Mouse (Mus musculus) stomach, embryonic 16.5 days (tissue): ENCODE measurements at regions not wholly inside any gene's neighbourhood (a gene's known extent, or its start where the extent isn't known, plus 50 kb on each side); places are given as distances from the start of the nearest gene placed in this dataset.

Experiments
- ATAC-seq: fragments of 200-750 bp; cut with Nextera tagmentation; 2 replicates; pipeline ENCODE4 v1.8.0; 2017; ENCODE audit warnings: moderate number of reproducible peaks, moderate TSS enrichment; ENCODE audit not compliant: insufficient read depth, low FRiP score
- H3K27ac ChIP-seq: fragments of 300-500 bp; sonication (generic); 2 replicates; pipeline ENCODE4 v1.5.1; 2014; ENCODE audit warnings: low read length
- H3K27me3 ChIP-seq: fragments of 300-500 bp; sonication (generic); 2 replicates; pipeline ENCODE4 v1.6.1; 2014; ENCODE audit warnings: low read length, control low read depth, mixed read lengths; ENCODE audit not compliant: control insufficient read depth, insufficient read depth
- H3K36me3 ChIP-seq: fragments of 300-500 bp; sonication (generic); 2 replicates; pipeline ENCODE4 v1.6.1; 2014; ENCODE audit warnings: low read length; ENCODE audit not compliant: control insufficient read depth, insufficient read depth
- H3K4me1 ChIP-seq: fragments of 300-500 bp; sonication (generic); 2 replicates; pipeline ENCODE4 v1.6.1; 2014; ENCODE audit warnings: low read length, control low read depth, mixed read lengths; ENCODE audit not compliant: control insufficient read depth, insufficient read depth
- H3K4me2 ChIP-seq: fragments of 300-500 bp; sonication (generic); 2 replicates; pipeline ENCODE4 v1.6.1; 2014; ENCODE audit warnings: low read depth, low read length, mixed read lengths
- H3K4me3 ChIP-seq: fragments of 300-500 bp; sonication (generic); replicated peaks from 2 replicates; pipeline ENCODE4 v1.5.1; 2014; ENCODE audit warnings: mild to moderate bottlenecking, low read length
- H3K9ac ChIP-seq: fragments of 300-500 bp; sonication (generic); 2 replicates; pipeline ENCODE4 v1.6.1; 2014; ENCODE audit warnings: low read length
- H3K9me3 ChIP-seq: fragments of 300-500 bp; sonication (generic); replicated peaks from 2 replicates; pipeline ENCODE4 v1.6.1; 2016; ENCODE audit warnings: low read length, control low read depth; ENCODE audit not compliant: control insufficient read depth
- WGBS: fragments of 180-500 bp; shearing (Covaris S2); extraction: QIAGEN DNeasy Blood & Tissue Kit; methylation state at CpG from one replicate; pipeline ENCODE4 v1.1.7; 2014; 5-methylcytosine and 5-hydroxymethylcytosine counted together

DNA sequence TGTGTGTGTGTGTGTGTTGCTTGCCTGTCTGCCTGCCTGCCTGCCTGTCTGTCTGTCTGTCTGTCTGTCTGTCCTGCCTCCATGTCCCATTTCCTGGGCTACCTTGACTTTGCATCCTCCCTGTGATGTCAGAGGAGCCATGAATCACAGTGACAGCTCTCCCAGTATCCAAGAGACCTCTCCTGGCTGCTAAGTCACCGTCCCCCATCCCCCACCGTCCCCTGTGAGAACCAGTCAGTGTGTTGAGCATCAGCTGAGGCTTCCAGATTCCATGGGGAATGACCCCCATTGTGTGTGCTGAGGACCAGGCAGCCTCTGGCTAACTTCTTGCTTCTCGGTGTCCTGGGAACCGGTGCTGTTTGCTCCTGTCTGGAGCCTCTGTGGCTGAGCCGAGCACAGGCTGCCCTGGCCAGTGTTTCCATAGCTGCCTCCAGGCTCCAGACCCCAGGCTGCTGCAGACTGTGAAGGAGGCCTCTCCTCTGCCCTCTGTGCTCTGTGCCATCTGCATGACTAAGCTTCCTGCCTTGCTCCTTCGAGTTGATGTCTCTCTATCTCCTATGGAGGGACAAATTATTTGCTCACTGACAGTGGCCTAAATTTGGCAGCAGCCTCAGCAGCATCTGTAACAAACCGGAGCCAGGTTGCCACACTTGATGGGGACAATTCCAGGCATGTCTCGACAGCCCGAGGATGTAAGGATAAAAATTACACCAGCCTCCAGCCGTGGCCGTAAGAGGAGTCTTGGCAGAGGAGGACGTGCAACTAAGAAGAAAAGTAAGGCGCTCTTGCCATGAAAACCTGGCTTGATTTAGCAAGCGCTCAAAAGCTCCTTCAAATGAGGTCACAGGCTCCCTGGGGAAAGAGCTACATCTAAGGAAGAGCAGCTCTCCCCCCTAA is 230.7 kb downstream of the Prex1 start:
- Histone ChIP-seq H3K27me3 (no peaks in the 10 kb centered on the region), H3K4me1 (peaks cover 26% of the 10 kb centered on the region), H3K9me3 (no peaks in the 10 kb centered on the region), H3K27ac (peak overlapping the region; percentile 58; the same call in 1 of the 2 replicates), H3K4me3 (no peak overlapping the region), H3K36me3 (no peaks in the 10 kb centered on the region), H3K9ac (no peak overlapping the region), H3K4me2 (no peak overlapping the region)
- WGBS, result 50% methylated on average over 14 of the region's 14 CpGs
- ATAC-seq, result no peak

DNA sequence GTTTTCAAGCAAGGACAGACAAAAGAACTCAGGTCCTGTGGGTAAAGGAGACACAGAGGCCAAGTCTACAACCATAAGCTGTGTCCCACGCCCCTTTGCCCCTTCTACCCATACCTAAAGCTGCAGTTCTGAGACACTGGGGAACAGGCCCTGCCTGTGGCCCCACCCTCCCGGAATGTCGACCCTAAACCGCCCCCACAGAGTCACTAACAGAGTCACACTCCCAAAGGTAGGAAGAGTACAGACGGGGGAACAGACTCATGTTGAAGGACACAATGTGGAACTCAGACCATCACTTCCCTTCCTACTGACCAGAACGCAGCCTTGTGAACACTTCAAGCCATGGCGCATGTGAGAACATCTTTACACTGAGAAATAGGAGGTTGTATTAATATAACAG is 231.9 kb downstream of the Prex1 start:
- H3K27ac ChIP-seq, result no peak overlapping the region
- no peaks in the 10 kb centered on the region for H3K27me3 ChIP-seq
- H3K9ac ChIP-seq, result no peak overlapping the region
- 80% methylated on average over 7 of the region's 7 CpGs for WGBS
- no peak for ATAC-seq
- no peak overlapping the region for H3K4me2 ChIP-seq
- H3K4me1 ChIP-seq, result peaks cover 21% of the 10 kb centered on the region
- H3K9me3 ChIP-seq, result no peaks in the 10 kb centered on the region
- H3K4me3 ChIP-seq, result no peak overlapping the region
- no peaks in the 10 kb centered on the region for H3K36me3 ChIP-seq

GRCm38 (mm10) chr2:166481362-166481761 is 232.3 kb downstream of the Prex1 start:
- no peaks in the 10 kb centered on the region for H3K9me3 ChIP-seq
- no peak overlapping the region for H3K27ac ChIP-seq
- no peak for ATAC-seq
- H3K9ac ChIP-seq, result no peak overlapping the region
- H3K4me3 ChIP-seq, result no peak overlapping the region
- no peaks in the 10 kb centered on the region for H3K27me3 ChIP-seq
- no peaks in the 10 kb centered on the region for H3K36me3 ChIP-seq
- 85% methylated on average over 6 of the region's 6 CpGs for WGBS
- H3K4me1 ChIP-seq, result peaks cover 21% of the 10 kb centered on the region
- H3K4me2 ChIP-seq, result no peak overlapping the region

GRCm38 (mm10) chr2:166480883-166481282 is 232.7 kb downstream of the Prex1 start:
- 81% methylated on average over 5 of the region's 5 CpGs for WGBS
- H3K27me3 ChIP-seq, result no peaks in the 10 kb centered on the region
- no peak overlapping the region for H3K9ac ChIP-seq
- H3K4me3 ChIP-seq, result no peak overlapping the region
- no peaks in the 10 kb centered on the region for H3K9me3 ChIP-seq
- H3K36me3 ChIP-seq, result no peaks in the 10 kb centered on the region
- no peak overlapping the region for H3K4me2 ChIP-seq
- ATAC-seq, result no peak
- peaks cover 21% of the 10 kb centered on the region for H3K4me1 ChIP-seq
- no peak overlapping the region for H3K27ac ChIP-seq

GRCm38 (mm10) chr2:166476953-166477352 is 236.7 kb downstream of the Prex1 start:
- Histone ChIP-seq H3K4me1 (peaks cover 4% of the 10 kb centered on the region), H3K9me3 (no peaks in the 10 kb centered on the region)
- 85% methylated on average over 6 of the region's 6 CpGs for WGBS

DNA sequence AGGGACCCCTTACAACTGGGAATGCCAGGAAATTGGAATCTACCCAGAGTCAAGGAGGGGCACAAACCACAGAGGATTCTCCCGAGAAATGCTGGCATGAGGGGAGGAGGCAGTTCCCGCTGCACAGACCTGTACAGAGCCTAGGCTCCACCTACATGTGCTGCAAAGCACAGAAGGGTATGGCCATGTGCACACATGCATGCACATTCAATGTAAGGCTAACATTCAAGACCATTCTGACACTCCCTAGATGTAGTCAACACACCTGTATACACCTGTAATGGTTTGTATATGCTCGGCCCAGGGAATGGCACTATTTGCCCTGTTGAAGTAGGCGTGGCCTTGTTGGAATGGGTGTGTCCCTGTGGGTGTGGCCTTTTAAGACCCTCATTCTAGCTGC is 238.0 kb downstream of the Prex1 start:
- no peaks in the 10 kb centered on the region for H3K9me3 ChIP-seq
- WGBS, result 69% methylated on average over 4 of the region's 4 CpGs
- ATAC-seq, result 0 out of 2 replicates have a peak, but pooled peaks have one; percentile 29

More at GRCm38 (mm10) chr2:166476953-166477352, 236.7 kb downstream of the Prex1 start:
- Histone ChIP-seq H3K9ac (no peak overlapping the region), H3K27me3 (no peaks in the 10 kb centered on the region), H3K27ac (no peak overlapping the region), H3K36me3 (no peaks in the 10 kb centered on the region), H3K4me2 (no peak overlapping the region), H3K4me3 (no peak overlapping the region)
- ATAC-seq, result no peak

DNA sequence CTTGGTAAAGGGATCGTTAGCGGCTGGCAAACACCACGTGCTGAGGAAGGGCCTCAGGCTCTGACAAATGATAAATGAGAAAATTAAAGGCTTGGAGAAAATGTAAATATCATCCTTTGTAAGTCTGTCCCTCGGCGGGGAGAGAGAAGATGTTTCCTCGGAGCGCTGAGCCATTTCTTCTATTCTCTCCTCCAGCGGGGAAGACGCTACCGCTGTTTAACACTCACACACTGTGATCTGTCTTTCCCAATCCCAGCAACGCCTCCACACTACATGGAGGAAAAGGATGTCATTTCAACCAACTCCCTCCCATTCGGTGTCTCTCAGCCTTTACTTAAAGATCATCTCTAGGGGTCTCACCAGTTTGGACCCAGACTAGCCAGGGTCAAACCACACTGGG is 239.0 kb downstream of the Prex1 start:
- H3K36me3 ChIP-seq, result no peaks in the 10 kb centered on the region
- 27% methylated on average over 12 of the region's 12 CpGs for WGBS
- no peak for ATAC-seq

More for the DNA sequence above, 238.0 kb downstream of the Prex1 start:
- no peak overlapping the region for H3K9ac ChIP-seq
- H3K27me3 ChIP-seq, result no peaks in the 10 kb centered on the region
- H3K4me3 ChIP-seq, result no peak overlapping the region
- H3K36me3 ChIP-seq, result no peaks in the 10 kb centered on the region
- H3K27ac ChIP-seq, result no peak overlapping the region
- peaks cover 4% of the 10 kb centered on the region for H3K4me1 ChIP-seq
- no peak overlapping the region for H3K4me2 ChIP-seq

GRCm38 (mm10) chr2:166471257-166471753 is 242.3 kb downstream of the Prex1 start:
- Histone ChIP-seq H3K27ac (no peak overlapping the region), H3K27me3 (no peaks in the 10 kb centered on the region), H3K4me2 (no peak overlapping the region), H3K36me3 (no peaks in the 10 kb centered on the region), H3K9ac (no peak overlapping the region), H3K4me1 (peaks cover 4% of the 10 kb centered on the region), H3K4me3 (no peak overlapping the region), H3K9me3 (no peaks in the 10 kb centered on the region)
- 57% methylated on average over 6 of the region's 6 CpGs for WGBS
- no peak for ATAC-seq

More for the DNA sequence above, 239.0 kb downstream of the Prex1 start:
- Histone ChIP-seq H3K4me1 (peaks cover 4% of the 10 kb centered on the region), H3K27me3 (no peaks in the 10 kb centered on the region), H3K27ac (no peak overlapping the region), H3K4me2 (no peak overlapping the region), H3K9ac (no peak overlapping the region), H3K4me3 (no peak overlapping the region), H3K9me3 (no peaks in the 10 kb centered on the region)

DNA sequence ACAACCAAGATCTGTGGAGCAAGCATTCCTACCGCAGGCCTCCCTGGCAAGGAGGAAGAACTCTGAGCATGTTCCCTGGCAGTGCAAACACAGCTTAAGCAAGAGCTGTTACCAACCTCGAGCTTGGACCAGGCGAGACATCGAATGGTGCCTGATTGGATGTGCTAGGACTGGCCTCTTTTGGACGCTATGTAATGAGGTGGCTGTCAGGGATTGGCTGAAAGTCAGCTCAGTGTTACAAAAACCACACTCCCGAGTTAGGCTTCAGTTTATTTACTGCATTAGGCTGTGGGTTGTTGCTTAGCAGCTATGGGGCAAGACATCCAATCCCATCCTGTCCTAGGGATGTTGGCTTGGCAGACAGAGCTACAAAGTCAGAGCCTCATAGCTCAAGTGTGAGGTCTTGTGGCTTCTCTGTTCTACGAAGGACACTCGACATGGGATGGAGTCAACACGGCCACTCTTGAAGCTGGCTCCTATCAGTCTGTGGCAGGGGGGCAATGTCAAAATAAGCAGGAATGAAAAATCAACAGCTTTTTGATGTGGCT is 244.5 kb downstream of the Prex1 start:
- ATAC-seq, result peak; percentile 45; the same call in 1 of the 2 replicates
- Histone ChIP-seq H3K4me2 (no peak overlapping the region), H3K27ac (no peak overlapping the region), H3K9ac (no peak overlapping the region), H3K4me3 (no peak overlapping the region), H3K27me3 (no peaks in the 10 kb centered on the region), H3K9me3 (no peaks in the 10 kb centered on the region), H3K36me3 (no peaks in the 10 kb centered on the region), H3K4me1 (no peaks in the 10 kb centered on the region)
- 70% methylated on average over 9 of the region's 9 CpGs for WGBS
